8 mouse cellular contexts compared by ENCODE assay signal in the genomic region with DNA sequence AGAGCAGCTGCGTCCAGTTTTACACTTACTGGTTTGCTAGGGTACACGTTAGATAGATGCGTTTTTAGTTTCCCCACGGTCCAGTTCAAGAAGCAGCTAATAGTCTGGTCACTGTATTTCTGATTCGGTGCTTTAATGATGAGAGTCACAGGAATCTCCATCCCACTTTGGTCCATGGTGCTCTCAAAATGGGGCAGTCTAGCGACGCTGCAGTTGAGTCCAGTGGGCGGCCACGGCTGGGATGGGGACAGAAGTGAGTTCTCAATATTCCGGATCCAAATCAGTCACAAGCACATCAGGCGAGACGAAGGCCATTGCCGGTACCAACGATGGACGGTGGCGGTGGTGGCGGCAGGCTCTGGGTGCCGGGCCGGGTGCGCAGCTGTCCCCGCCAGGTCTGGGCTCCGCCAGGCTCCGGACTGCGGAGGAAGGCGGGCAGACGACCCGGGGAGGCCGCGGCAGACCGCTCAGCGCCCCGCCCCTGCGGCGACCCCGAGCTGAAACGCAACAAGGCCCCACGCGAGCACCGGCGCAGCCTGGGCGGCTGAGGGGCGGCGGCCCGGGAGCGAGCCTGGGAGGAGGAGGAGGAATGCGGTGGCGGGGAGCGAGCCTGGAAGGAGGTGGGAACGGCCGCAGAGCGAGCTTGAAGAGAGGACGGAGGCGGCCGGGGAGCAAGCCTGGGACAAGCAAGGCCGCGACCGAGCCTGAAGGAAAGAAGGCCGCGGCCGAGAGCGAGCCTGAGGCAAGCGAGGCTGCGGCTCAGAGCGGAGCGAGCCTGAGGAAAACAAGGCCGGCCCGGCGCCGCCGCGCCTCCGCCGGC. TPM values are rescaled to one million over a fixed set of nuclear protein-coding genes. Genes with fewer than 3 reads are reported as not detected.
DNase-seq lines count a peak whose midpoint lies in the region; ATAC-seq lines count a peak whose summit lies in the region.

No protein-coding gene starts in this region.

- H3K4me3 ChIP-seq in lung, embryonic 16.5 days (ENCODE audit: low read length) = peak overlapping the region; percentile 89

- H3K4me2 ChIP-seq in lung, embryonic 16.5 days (ENCODE audit: low read depth, low read length) = peak overlapping the region; percentile 92

- WGBS in lung, embryonic 16.5 days = under 1% methylated on average over 56 of the region's 73 CpGs

- H3K27ac ChIP-seq in lung, embryonic 16.5 days (ENCODE audit: low read length) = peak overlapping the region; percentile 100

- H3K9ac ChIP-seq in lung, embryonic 16.5 days (ENCODE audit: low read length) = peak overlapping the region; percentile 96

- no peaks in the 10 kb centered on the region for H3K9me3 ChIP-seq in lung, embryonic 16.5 days (ENCODE audit: control insufficient read depth, low read length)

- peak; percentile 53 for DNase-seq in layer of hippocampus, adult 11-12 months (ENCODE audit: low spot score)
- DNase-seq in layer of hippocampus, adult 9-10 months (ENCODE audit: low spot score) = no peak
- DNase-seq in embryo, embryonic 10.5 days (ENCODE audit: low spot score) = peak; percentile 63
- peak; percentile 62 to 80 for DNase-seq in gastrocnemius, postnatal 4 days (ENCODE audit: low spot score in 2 of 2)
- DNase-seq in layer of hippocampus, adult 8-10 months (ENCODE audit: low spot score in 2 of 2) = peak; percentile 29 to 46
- DNase-seq in ovary, adult 18-20 months (ENCODE audit: low spot score) = peak; percentile 66
- DNase-seq in urinary bladder, adult 2 months (ENCODE audit: low spot score) = peak; percentile 94

- H3K4me1 ChIP-seq in lung, embryonic 16.5 days (replicated peaks; ENCODE audit: control insufficient read depth, insufficient read depth, low read length) = peaks cover 16% of the 10 kb centered on the region

- no peaks in the 10 kb centered on the region for H3K27me3 ChIP-seq in lung, embryonic 16.5 days (ENCODE audit: control insufficient read depth, insufficient read depth, low read depth, low read length)

- peak; percentile 81 for ATAC-seq in lung, embryonic 16.5 days (ENCODE audit: low read depth)

- H3K36me3 ChIP-seq in lung, embryonic 16.5 days (ENCODE audit: control insufficient read depth, insufficient read depth, low read length) = no peaks in the 10 kb centered on the region

RNA-seq across cellular contexts. Expression of gene Herpud2, which starts 0.6 kb away (rescaled TPM):
- total RNA-seq in gastrocnemius, postnatal 4 days (2021) = 10 to 100 TPM; 45.8 to 49.3 TPM
- total RNA-seq in layer of hippocampus, adult 8-10 months (2022) = 10 to 100 TPM; 44.2 to 50.5 (median 46.9) TPM
- polyA plus RNA-seq in lung, embryonic 16.5 days (2015; fragmentation: Nextera tagmentation; extraction: Ambion mirVana) = 26.7 and 27.0 TPM in 2 replicates
- polyA plus RNA-seq in urinary bladder, adult 2 months (2012; rRNA removed) = 35.5 and 40.9 TPM in 2 replicates
